Mouse (Mus musculus) small intestine, adult 2 months (tissue): ENCODE measurements around the gene Il1f10.

ENCODE experiments used
- CTCF ChIP-seq: fragments of 200-500 bp; IDR thresholded peaks from 2 replicates; pipeline ENCODE4 v1.5.1; 2012; ENCODE audit warnings: low read depth, mild to moderate bottlenecking, control low read depth, inconsistent platforms, low read length, moderate library complexity, mixed read lengths; ENCODE audit not compliant: insufficient replicate concordance, insufficient read length; ENCODE audit errors: extremely low read depth
- POLR2A ChIP-seq: fragments of 200-500 bp; IDR thresholded peaks from 2 replicates; pipeline ENCODE4 v1.6.1; 2012; ENCODE audit warnings: low read depth, mild to moderate bottlenecking, control low read depth, inconsistent platforms, low read length, moderate library complexity

DNA sequence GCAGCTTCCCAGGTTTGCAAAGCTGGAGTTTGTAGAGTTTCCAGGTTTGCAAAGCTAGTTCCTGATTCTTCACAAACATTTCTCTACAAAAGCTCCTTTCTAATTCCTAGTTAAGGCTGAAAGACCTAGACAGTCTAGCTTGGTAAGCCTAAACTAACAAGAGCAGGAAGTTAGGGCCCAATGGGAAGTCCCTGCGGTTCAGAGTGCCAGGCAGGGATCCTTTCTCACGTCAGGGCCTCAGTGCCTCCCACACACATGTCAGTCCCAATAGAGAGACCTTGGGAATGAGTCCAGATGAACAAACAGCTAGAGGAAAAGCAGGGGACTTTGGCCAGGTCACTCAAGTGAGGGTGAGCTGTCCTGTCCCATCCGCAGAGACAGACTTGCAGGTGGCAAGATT, 44.3 kb downstream of the Il1f10 start:
- TF ChIP-seq CTCF (no peak), POLR2A (no peak)
